Mouse (Mus musculus) megakaryocyte, embryonic 14.5 days (primary cell): ENCODE results near the gene Clcn1. TPM values are rescaled to one million over a fixed set of nuclear protein-coding genes. Genes with fewer than 3 reads are reported as not detected.
A peak's percentile ranks its signal among the peaks of the same experiment; 100 is the strongest.

ENCODE experiments used
- H3K27me3 ChIP-seq: replicated peaks from 2 replicates; pipeline ENCODE3; 2012; ENCODE audit warnings: inconsistent platforms
- H3K36me3 ChIP-seq: replicated peaks from 2 replicates; pipeline ENCODE3; 2012; ENCODE audit warnings: low read length, inconsistent platforms, mixed read lengths
- H3K4me1 ChIP-seq: 2 replicates; pipeline ENCODE4 v1.6.1; 2012; ENCODE audit warnings: inconsistent platforms
- H3K4me3 ChIP-seq: replicated peaks from 2 replicates; pipeline ENCODE3; 2012; ENCODE audit warnings: moderate library complexity, mild to moderate bottlenecking, inconsistent platforms
- H3K9me3 ChIP-seq: 2 replicates; pipeline ENCODE4 v1.6.1; 2012; ENCODE audit warnings: inconsistent platforms
- FLI1 ChIP-seq: IDR thresholded peaks from 2 replicates; pipeline ENCODE4 v1.6.1; 2012; ENCODE audit warnings: low read length, inconsistent platforms, mixed read lengths
- GATA1 ChIP-seq: IDR thresholded peaks from 3 replicates; pipeline ENCODE4 v1.6.1; 2012; ENCODE audit warnings: mixed read lengths, low read length, inconsistent platforms, borderline replicate concordance
- polyA plus RNA-seq: library from polyadenylated mRNA; stranded (reverse); fragments of >175 nt; gene quantifications from 2 replicates; pipeline ENCODE4 v1.2.3, GENCODE M21; 2012; ENCODE audit warnings: low replicate concordance; ENCODE audit not compliant: insufficient read depth

Clcn1 gene
- polyA plus RNA-seq, 1 experiment: not detected

DNA sequence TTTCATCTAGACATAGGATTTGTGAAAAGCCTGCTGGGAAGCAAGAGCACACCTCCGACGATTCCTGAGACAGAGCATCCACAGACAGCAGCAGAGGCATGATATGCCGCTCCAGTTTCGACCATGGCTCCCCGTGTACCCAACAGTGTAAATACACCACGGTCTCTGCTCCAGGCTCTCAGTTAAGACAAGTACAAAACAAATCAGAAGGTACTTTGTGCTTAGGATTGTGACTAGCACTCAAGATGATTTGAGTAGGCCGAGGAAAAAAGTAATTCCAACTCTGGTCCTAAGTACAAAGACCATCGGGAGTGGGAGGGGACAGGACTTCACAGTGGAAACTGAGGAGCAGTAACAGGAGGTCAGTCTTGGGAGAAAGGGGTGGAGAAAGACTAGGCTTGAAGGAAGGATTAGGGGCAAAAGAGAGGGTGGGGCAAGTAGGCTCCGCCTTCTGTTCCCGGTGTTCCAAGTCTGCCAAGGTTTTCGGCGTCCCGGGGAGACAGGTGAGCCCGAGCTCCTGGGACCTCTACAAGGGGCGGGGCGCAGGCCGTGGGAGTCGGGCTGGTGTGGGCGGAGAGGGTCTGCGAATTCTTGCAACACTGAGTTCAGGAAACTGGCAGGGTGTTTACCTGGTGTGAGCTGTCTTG lies 24.8 kb upstream of the Clcn1 start, which contains the start of gene Tmem139:
Tmem139 (plus strand) TSS at position 447 of the 647 bp plus-strand sequence.
- Histone ChIP-seq H3K27me3 (peaks cover 2% of the 10 kb centered on the region), H3K4me1 (peaks cover 34% of the 10 kb centered on the region), H3K4me3 (no peak within 1 kb of the TSS), H3K36me3 (no peaks in the 10 kb centered on the region), H3K9me3 (no peaks in the 10 kb centered on the region)
- TF ChIP-seq FLI1: no peak
- TF ChIP-seq GATA1: no peak

GRCm38 (mm10) chr6:42264626-42265312 lies 21.7 kb upstream of the Clcn1 start, which contains the start of gene Casp2:
Gene Casp2 (plus strand): TSS chr6:42264985.
- Histone ChIP-seq H3K4me3 (peak within 1 kb of the TSS; percentile 99), H3K36me3 (peaks cover 27% of the 10 kb centered on the region), H3K9me3 (no peaks in the 10 kb centered on the region), H3K4me1 (peaks cover 39% of the 10 kb centered on the region), H3K27me3 (no peaks in the 10 kb centered on the region)
- TF ChIP-seq GATA1 (no peak), FLI1 (peak; percentile 56; the same call in 1 of the 2 replicates)

DNA sequence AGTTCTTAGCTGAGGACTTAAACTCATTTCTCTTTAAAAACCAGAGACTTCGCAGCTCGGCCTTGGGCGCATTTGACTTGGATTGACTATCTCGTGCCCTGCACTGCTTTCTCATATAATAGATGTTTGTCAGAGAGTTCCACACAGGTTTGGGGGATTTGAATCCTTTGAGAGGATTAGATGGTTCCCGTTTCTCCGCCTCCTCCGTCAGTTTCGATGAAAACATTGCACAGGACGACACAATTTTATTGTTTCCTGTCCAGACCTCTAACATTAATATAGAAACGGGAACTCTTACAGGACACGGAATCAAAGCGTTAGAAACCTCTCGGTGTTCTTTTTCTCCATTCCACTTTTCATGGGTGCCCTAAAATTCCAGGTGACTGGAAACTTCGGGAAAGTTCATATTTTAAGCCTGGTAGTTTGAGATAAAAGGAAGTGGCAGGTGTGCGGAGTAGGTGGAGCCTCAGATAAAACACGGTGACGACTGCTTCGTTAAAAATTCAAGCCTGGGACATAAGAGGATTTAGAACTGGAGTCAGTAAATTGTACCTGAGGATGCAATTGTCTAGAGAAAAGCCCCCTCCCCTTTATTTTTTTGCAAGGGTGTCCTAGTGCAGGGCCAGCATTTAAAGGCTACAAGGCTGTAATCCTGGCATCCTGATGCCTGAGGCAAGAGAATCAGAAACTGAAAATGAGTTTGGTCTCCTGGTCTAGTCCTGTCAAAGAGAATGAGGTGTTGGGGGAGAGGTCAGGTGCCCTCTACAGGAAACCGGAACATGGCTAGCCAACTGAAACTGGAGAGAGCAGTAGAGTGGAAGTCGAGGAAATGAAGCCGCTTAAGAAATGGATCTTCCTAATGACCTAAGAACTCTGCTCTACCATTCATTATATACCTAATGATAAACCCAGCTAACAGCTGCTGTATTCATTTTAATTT lies 20.8 kb upstream of the Clcn1 start:
- no peaks in the 10 kb centered on the region for H3K9me3 ChIP-seq
- H3K27me3 ChIP-seq: no peaks in the 10 kb centered on the region
- peaks cover 36% of the 10 kb centered on the region for H3K36me3 ChIP-seq
- peak overlapping the region; percentile 99 for H3K4me3 ChIP-seq
- TF ChIP-seq GATA1: no peak
- no peak for TF ChIP-seq FLI1
- peaks cover 40% of the 10 kb centered on the region for H3K4me1 ChIP-seq

- no peak overlapping the region for H3K4me3 ChIP-seq
- TF ChIP-seq FLI1 (no peak), GATA1 (no peak)
- no peaks in the 10 kb centered on the region for H3K9me3 ChIP-seq
- peaks cover 87% of the 10 kb centered on the region for H3K36me3 ChIP-seq
- peaks cover 22% of the 10 kb centered on the region for H3K4me1 ChIP-seq
- no peaks in the 10 kb centered on the region for H3K27me3 ChIP-seq
These were observed 15.7 kb upstream of the Clcn1 start for GRCm38 (mm10) chr6:42270817-42271216.

DNA sequence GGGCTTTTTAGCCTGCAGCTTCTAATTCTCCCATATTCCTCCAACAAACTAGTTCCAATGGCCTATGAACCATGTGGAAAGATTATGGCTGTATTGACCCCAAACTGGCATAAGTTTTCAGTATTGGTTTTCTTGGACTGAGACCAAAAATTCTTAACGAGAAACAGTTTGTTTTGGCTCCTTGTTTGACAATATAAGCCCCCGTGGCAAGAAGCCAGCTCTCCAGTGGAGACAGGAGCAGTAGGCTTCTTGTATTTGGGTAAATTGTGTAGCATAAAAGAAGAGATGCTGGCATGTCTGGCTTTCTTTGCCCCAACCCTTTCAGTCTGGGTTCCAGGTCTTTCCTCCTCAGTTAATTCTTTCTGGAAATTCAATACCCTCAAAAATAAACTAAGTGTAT lies 10.3 kb upstream of the Clcn1 start:
- H3K36me3 ChIP-seq: peaks cover 100% of the 10 kb centered on the region
- H3K4me3 ChIP-seq: no peak overlapping the region
- TF ChIP-seq FLI1 (no peak), GATA1 (no peak)
- H3K4me1 ChIP-seq: 0 out of 2 replicates have a peak, but pooled peaks cover 3% of the 10 kb centered on the region
- H3K9me3 ChIP-seq: no peaks in the 10 kb centered on the region
- no peaks in the 10 kb centered on the region for H3K27me3 ChIP-seq

DNA sequence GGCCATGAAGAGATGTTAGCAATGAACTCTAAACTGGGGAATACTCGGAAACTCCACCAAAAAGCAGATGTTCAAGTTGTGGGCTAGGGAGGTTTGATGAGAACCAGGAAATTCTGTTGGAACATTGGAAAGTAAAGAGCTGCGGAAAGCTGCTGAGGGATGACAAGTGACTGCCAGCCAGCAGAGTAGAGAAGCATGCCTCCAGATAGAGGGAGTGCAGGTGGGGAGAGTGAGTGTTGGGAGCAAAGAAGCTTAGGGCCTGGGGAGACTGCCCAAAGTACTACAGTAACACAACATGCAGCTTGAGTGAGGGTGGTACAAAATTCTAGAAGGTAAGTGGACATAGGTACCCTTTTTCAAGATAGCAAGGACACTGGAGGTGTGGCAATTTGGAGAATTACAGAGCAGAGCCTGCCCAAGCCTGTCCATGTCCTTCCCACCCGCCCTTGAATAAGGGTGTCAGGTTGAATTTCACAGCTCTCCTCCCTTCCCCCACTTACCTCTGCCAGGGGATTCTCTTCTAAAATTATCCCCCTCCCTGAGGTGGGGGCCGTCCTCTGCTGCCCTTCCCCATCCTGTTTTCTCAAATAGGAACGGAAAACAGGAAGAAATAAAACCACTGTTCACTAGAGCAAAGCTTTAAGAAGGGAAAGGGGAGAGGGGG lies 3.5 kb upstream of the Clcn1 start:
- Histone ChIP-seq H3K36me3 (peaks cover 69% of the 10 kb centered on the region), H3K4me1 (0 out of 2 replicates have a peak, but pooled peaks cover 9% of the 10 kb centered on the region), H3K9me3 (no peaks in the 10 kb centered on the region), H3K27me3 (no peaks in the 10 kb centered on the region), H3K4me3 (no peak overlapping the region)
- TF ChIP-seq FLI1 (no peak), GATA1 (no peak)

DNA sequence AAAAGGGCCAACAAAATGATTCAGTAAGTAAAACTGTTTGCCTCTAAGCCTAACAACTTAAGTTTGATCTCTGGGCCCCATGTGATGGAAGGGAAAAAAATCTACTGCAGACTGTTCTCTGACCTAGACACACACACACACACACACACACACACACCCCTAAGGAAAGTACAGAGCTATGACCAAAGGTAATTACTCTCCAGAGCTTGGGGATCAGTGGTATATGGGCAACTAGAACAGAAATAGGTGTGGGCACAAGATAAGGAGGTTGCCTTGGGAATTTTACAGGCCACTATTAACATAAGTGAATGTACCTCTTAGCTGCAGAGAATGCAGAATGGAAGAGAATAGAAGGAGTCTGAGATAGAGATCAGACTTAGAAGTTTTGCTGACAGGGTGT lies 1.1 kb downstream of the Clcn1 start:
- Histone ChIP-seq H3K36me3 (peaks cover 24% of the 10 kb centered on the region), H3K4me3 (no peak overlapping the region), H3K27me3 (peaks cover 18% of the 10 kb centered on the region), H3K9me3 (no peaks in the 10 kb centered on the region), H3K4me1 (0 out of 2 replicates have a peak, but pooled peaks cover 6% of the 10 kb centered on the region)
- no peak for TF ChIP-seq FLI1
- no peak for TF ChIP-seq GATA1

- peaks cover 19% of the 10 kb centered on the region for H3K4me1 ChIP-seq
- H3K9me3 ChIP-seq: no peaks in the 10 kb centered on the region
- H3K4me3 ChIP-seq: peak overlapping the region; percentile 28
- H3K36me3 ChIP-seq: no peaks in the 10 kb centered on the region
- peaks cover 55% of the 10 kb centered on the region for H3K27me3 ChIP-seq
- TF ChIP-seq GATA1: no peak
- TF ChIP-seq FLI1: no peak
These were observed 6.8 kb downstream of the Clcn1 start for GRCm38 (mm10) chr6:42293327-42293726.

DNA sequence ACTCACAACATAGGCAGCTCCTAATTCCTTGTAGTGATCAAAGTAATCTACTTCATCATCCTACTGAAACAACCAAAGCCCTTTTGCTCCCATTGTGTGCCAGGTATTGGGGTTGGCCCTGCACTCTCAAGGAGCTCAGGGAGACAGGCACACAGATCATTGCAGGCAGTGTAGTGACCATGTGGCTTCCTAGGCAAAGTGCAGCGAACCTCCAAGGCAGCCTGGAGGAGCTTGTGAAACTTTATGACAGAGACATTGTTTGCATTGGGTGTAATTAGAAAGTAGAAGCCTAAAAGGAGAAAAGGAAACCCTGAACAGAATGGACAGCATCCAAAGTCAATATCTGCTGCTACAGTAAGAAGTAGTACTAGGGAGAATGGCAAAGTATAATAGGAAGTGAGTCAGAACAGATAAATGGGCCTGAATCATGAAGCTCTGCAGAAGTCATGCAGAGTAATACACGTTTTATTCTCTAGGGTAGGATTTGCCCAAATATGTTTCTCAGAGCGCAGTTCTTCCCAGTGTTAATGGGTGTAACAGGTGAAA lies 9.1 kb downstream of the Clcn1 start:
- Histone ChIP-seq H3K4me1 (peaks cover 38% of the 10 kb centered on the region), H3K9me3 (no peaks in the 10 kb centered on the region), H3K36me3 (no peaks in the 10 kb centered on the region), H3K27me3 (peaks cover 54% of the 10 kb centered on the region), H3K4me3 (no peak overlapping the region)
- TF ChIP-seq FLI1 (no peak), GATA1 (no peak)
